Mouse (Mus musculus) CH12.LX (cell line): Measurements from ENCODE around the gene Slc5a11. TPM values are rescaled to one million over a fixed set of nuclear protein-coding genes. Genes with fewer than 3 reads are reported as not detected.

Source experiments
- DNase-seq: peaks from one replicate; pipeline ENCODE4 v3.0.0-alpha.2; 2013; ENCODE audit errors: extremely low read depth
- H3K27ac ChIP-seq: 2 replicates; pipeline ENCODE4 v1.5.1; 2012; ENCODE audit warnings: low read depth, mild to moderate bottlenecking, control low read depth, moderate library complexity; ENCODE audit not compliant: insufficient read depth
- H3K27me3 ChIP-seq: replicated peaks from 2 replicates; pipeline ENCODE3; 2012; ENCODE audit warnings: inconsistent platforms
- H3K36me3 ChIP-seq, 2 experiments: replicated peaks in 1 of 2; 2 replicates each; pipeline versions ENCODE3 to v1.6.1; 2012; ENCODE audit warnings: inconsistent platforms in 1 of 2, low read length in 1 of 2, mild to moderate bottlenecking in 1 of 2, mixed read lengths in 1 of 2, moderate library complexity in 1 of 2; ENCODE audit not compliant: control insufficient read depth in 1 of 2, insufficient read depth in 1 of 2
- H3K4me1 ChIP-seq, 2 experiments: 2 replicates each; pipeline ENCODE4 v1.6.1; 2012; ENCODE audit warnings: inconsistent platforms in 1 of 2, moderate library complexity in 1 of 2; ENCODE audit not compliant: insufficient read depth in 2 of 2, control insufficient read depth in 1 of 2
- H3K4me2 ChIP-seq: 2 replicates; pipeline ENCODE4 v1.6.1; 2012; ENCODE audit warnings: low read depth, mild to moderate bottlenecking, control low read depth; ENCODE audit not compliant: poor library complexity, insufficient read depth, severe bottlenecking
- H3K4me3 ChIP-seq, 3 experiments: fragments of 150-350 bp in 1 of 3; sonication (generic) in 1 of 3; replicated peaks in 1 of 3; 2 replicates each; pipeline versions ENCODE3 to v1.5.1; 2011 to 2012; ENCODE audit warnings: low read depth in 2 of 3, low read length in 2 of 3, mild to moderate bottlenecking in 2 of 3, moderate library complexity in 2 of 3, control low read depth in 1 of 3, improper control_type of control experiment in 1 of 3, inconsistent platforms in 1 of 3, mixed read lengths in 1 of 3; ENCODE audit not compliant: poor library complexity in 1 of 3
- H3K79me2 ChIP-seq: replicated peaks from 2 replicates; pipeline ENCODE4 v1.6.1; 2012; ENCODE audit warnings: mild to moderate bottlenecking, moderate library complexity; ENCODE audit not compliant: control insufficient read depth, poor library complexity, insufficient read depth, severe bottlenecking; ENCODE audit errors: extremely low read depth
- H3K9ac ChIP-seq: 2 replicates; pipeline ENCODE4 v1.6.1; 2012; ENCODE audit warnings: low read depth, mild to moderate bottlenecking, control low read depth, moderate library complexity; ENCODE audit not compliant: insufficient read depth
- H3K9me3 ChIP-seq: replicated peaks from 2 replicates; pipeline ENCODE3; 2012; ENCODE audit warnings: low read length, inconsistent platforms, mixed read lengths
- BHLHE40 ChIP-seq: IDR thresholded peaks from 2 replicates; pipeline ENCODE4 v1.6.1; 2011; ENCODE audit warnings: mild to moderate bottlenecking, low read depth, low read length, improper control_type of control experiment
- CHD1 ChIP-seq: IDR thresholded peaks from 2 replicates; pipeline ENCODE4 v1.6.1; 2012; ENCODE audit warnings: low read depth, low read length, improper control_type of control experiment, inconsistent platforms
- CHD2 ChIP-seq: IDR thresholded peaks from 2 replicates; pipeline ENCODE4 v1.6.1; 2011; ENCODE audit warnings: low read length, improper control_type of control experiment
- CTCF ChIP-seq, 2 experiments: IDR thresholded peaks in 1 of 2; conservative IDR thresholded peaks in 1 of 2; 2 replicates each; pipeline ENCODE4 v1.5.1; 2011 to 2012; ENCODE audit warnings: low read depth in 2 of 2, low read length in 2 of 2, improper control_type of control experiment in 1 of 2, inconsistent platforms in 1 of 2, mild to moderate bottlenecking in 1 of 2, moderate library complexity in 1 of 2
- ETS1 ChIP-seq: conservative IDR thresholded peaks from 2 replicates; pipeline ENCODE4 v1.6.1; 2012; ENCODE audit warnings: low read depth, mild to moderate bottlenecking, inconsistent platforms, low read length, improper control_type of control experiment, moderate library complexity
- GABPA ChIP-seq: IDR thresholded peaks from 2 replicates; pipeline ENCODE4 v1.6.1; 2012; ENCODE audit warnings: low read depth, low read length, improper control_type of control experiment, inconsistent platforms; ENCODE audit not compliant: insufficient replicate concordance
- JUN ChIP-seq: IDR thresholded peaks from 2 replicates; pipeline ENCODE4 v1.6.1; 2011; ENCODE audit warnings: low read depth, mild to moderate bottlenecking, low read length, improper control_type of control experiment, moderate library complexity; ENCODE audit not compliant: insufficient read depth
- JUND ChIP-seq: conservative IDR thresholded peaks from 2 replicates; pipeline ENCODE4 v1.6.1; 2011; ENCODE audit warnings: low read depth, low read length, improper control_type of control experiment
- MAFK ChIP-seq: IDR thresholded peaks from 2 replicates; pipeline ENCODE4 v1.6.1; 2011; ENCODE audit warnings: low read length, improper control_type of control experiment; ENCODE audit not compliant: insufficient replicate concordance
- MXI1 ChIP-seq: IDR thresholded peaks from 2 replicates; pipeline ENCODE4 v1.6.1; 2011; ENCODE audit warnings: mild to moderate bottlenecking, low read depth, low read length, improper control_type of control experiment
- MYC ChIP-seq: IDR thresholded peaks from 2 replicates; pipeline ENCODE4 v1.6.1; 2011; ENCODE audit warnings: low read depth, mild to moderate bottlenecking, improper control_type of control experiment, low read length
- NELFE ChIP-seq: IDR thresholded peaks from 2 replicates; pipeline ENCODE4 v1.6.1; 2011; ENCODE audit warnings: low read depth, low read length, improper control_type of control experiment
- NRF1 ChIP-seq: IDR thresholded peaks from 2 replicates; pipeline ENCODE4 v1.6.1; 2014; ENCODE audit warnings: low read depth, mild to moderate bottlenecking, inconsistent platforms, low read length, improper control_type of control experiment, moderate library complexity
- PAX5 ChIP-seq: IDR thresholded peaks from 2 replicates; pipeline ENCODE4 v1.6.1; 2012; ENCODE audit warnings: low read length, inconsistent platforms, mixed read lengths
- POLR2A ChIP-seq: IDR thresholded peaks from 2 replicates; pipeline ENCODE4 v1.6.1; 2011; ENCODE audit warnings: low read depth, mild to moderate bottlenecking, improper control_type of control experiment, low read length
- RAD21 ChIP-seq: IDR thresholded peaks from 2 replicates; pipeline ENCODE4 v1.6.1; 2011; ENCODE audit warnings: low read depth, mild to moderate bottlenecking, low read length, improper control_type of control experiment, moderate library complexity
- SIN3A ChIP-seq: IDR thresholded peaks from 2 replicates; pipeline ENCODE4 v1.6.1; 2012; ENCODE audit warnings: low read length, improper control_type of control experiment, inconsistent platforms
- SMC3 ChIP-seq: IDR thresholded peaks from 2 replicates; pipeline ENCODE4 v1.6.1; 2011; ENCODE audit warnings: low read depth, low read length, improper control_type of control experiment
- USF1 ChIP-seq: IDR thresholded peaks from 2 replicates; pipeline ENCODE4 v1.6.1; 2014; ENCODE audit warnings: low read depth, mild to moderate bottlenecking, inconsistent platforms, low read length, improper control_type of control experiment
- ZC3H11A ChIP-seq: IDR thresholded peaks from 2 replicates; pipeline ENCODE4 v1.6.1; 2012; ENCODE audit warnings: low read depth, mild to moderate bottlenecking, inconsistent platforms, low read length, improper control_type of control experiment
- ZKSCAN1 ChIP-seq: IDR thresholded peaks from 2 replicates; pipeline ENCODE4 v1.6.1; 2012; ENCODE audit warnings: low read depth, inconsistent platforms, low read length, improper control_type of control experiment, borderline replicate concordance
- dilution Hi-C: fragments of 300-500 bp; cut with MboI; formaldehyde crosslinking; loops from 2 replicates; pipeline ENCODE4 v1.14.3; 2020; ENCODE audit warnings: low sequenced_read_pairs; ENCODE audit not compliant: extremely low pct_unique_long_range_greater_than_20kb, extremely low pct_ligation_motif_present
- in situ Hi-C: fragments of 300-500 bp; cut with MboI; formaldehyde crosslinking; loops from 3 replicates; pipeline ENCODE4 v1.14.3; 2019; ENCODE audit warnings: low sequenced_read_pairs, low pct_ligation_motif_present, low pct_unique_long_range_greater_than_20kb, mixed read lengths
- polyA plus RNA-seq: library from polyadenylated mRNA; unstranded; fragments of >175 nt; gene quantifications from 2 replicates; pipeline ENCODE4 v1.2.1, GENCODE M21; 2012; ENCODE audit warnings: low read depth; ENCODE audit not compliant: insufficient read length
- total RNA-seq, 2 experiments: library from RNA; depleted of rRNA; stranded (reverse); fragments of 300-350 nt in 1 of 2; fragments of >200 nt in 1 of 2; gene quantifications; 2 replicates each; pipeline ENCODE4 v1.2.3; 2012 to 2014

The Slc5a11 gene
- total RNA-seq (2012; rRNA removed) (0.21 and 1.2 TPM in 2 replicates), total RNA-seq (2014; rRNA removed) (0.38 and 0.43 TPM in 2 replicates), polyA plus RNA-seq (0.80 and 1.3 TPM in 2 replicates)

- no peaks in the 10 kb centered on the region for H3K9me3 ChIP-seq
- dilution Hi-C loops, result no loop called here
- no peak within 1 kb of the TSS for H3K4me3 ChIP-seq
- H3K79me2 ChIP-seq, result no peaks in the 10 kb centered on the region
- no peaks in the 10 kb centered on the region for H3K36me3 ChIP-seq
- H3K9ac ChIP-seq, result no peak within 1 kb of the TSS
- DNase-seq, result no peak
- no peak for TF ChIP-seq MXI1
- TF ChIP-seq CHD1, result no peak
- no peak for TF ChIP-seq SIN3A
- no peak for TF ChIP-seq JUND
- no peak for TF ChIP-seq ZC3H11A
- TF ChIP-seq RAD21, result no peak
- TF ChIP-seq GABPA, result no peak
- TF ChIP-seq NRF1, result no peak
- TF ChIP-seq BHLHE40, result no peak
- TF ChIP-seq NELFE, result no peak
- no peak for TF ChIP-seq JUN
- TF ChIP-seq CTCF (conservative IDR thresholded peaks at IDR 0.05 in 1 of 2, IDR thresholded peaks at IDR 0.05 in 1 of 2; ENCODE audit: low read depth in 2 of 2, low read length in 2 of 2), result no peak
- TF ChIP-seq POLR2A, result no peak
- no peak for TF ChIP-seq MAFK
- no peak within 1 kb of the TSS for H3K4me2 ChIP-seq
- peaks cover 21% of the 10 kb centered on the region for H3K27me3 ChIP-seq
- no peak within 1 kb of the TSS for H3K27ac ChIP-seq
- in situ Hi-C loops, result no loop called here
- H3K4me1 ChIP-seq, result peaks cover 0 to 7% of the 10 kb centered on the region in 2 experiments; a peak in 2 of 4 replicates
These were observed at the start of gene Slc5a11 for GRCm38 (mm10) chr7:123214365-123215075. Slc5a11 (plus strand) TSS chr7:123214780.

DNA sequence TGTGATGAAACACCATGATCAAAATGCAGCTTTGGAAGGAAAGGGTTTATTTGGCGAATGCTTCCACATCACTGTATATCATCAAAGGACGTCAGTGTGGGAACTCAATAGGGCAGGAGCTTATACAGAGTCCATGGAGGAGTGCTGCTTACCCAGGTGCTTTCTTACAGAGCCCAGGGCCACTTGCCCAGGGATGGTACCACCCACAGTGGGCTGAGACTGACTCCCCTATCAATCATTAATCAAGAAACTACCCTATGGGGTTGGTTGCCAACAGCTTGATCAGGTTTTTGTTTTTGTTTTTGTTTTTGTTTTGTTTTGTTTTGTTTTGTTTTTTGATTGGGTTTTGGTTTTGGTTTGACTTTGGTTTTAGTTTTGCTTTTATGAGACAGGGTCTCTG lies 47.1 kb upstream of the Slc5a11 start:
- no peak for DNase-seq
- Histone ChIP-seq H3K4me3 (no peak overlapping the region), H3K27me3 (no peaks in the 10 kb centered on the region), H3K36me3 (peaks cover 72 to 98% of the 10 kb centered on the region in 2 experiments), H3K4me1 (peaks cover 0 to 23% of the 10 kb centered on the region in 2 experiments; a peak in 2 of 4 replicates), H3K79me2 (peaks cover 2% of the 10 kb centered on the region; the same call in 1 of the 2 replicates), H3K27ac (no peak overlapping the region), H3K9me3 (no peaks in the 10 kb centered on the region), H3K4me2 (no peak overlapping the region), H3K9ac (no peak overlapping the region)
- dilution Hi-C loops, result no loop called here
- no peak for TF ChIP-seq ZC3H11A
- TF ChIP-seq MAFK, result no peak
- TF ChIP-seq SMC3, result no peak
- no peak for TF ChIP-seq PAX5
- TF ChIP-seq CHD2, result no peak
- no peak for TF ChIP-seq CTCF (conservative IDR thresholded peaks at IDR 0.05 in 1 of 2, IDR thresholded peaks at IDR 0.05 in 1 of 2; ENCODE audit: low read depth in 2 of 2, low read length in 2 of 2)
- no peak for TF ChIP-seq NELFE
- TF ChIP-seq MYC, result no peak
- TF ChIP-seq MXI1, result no peak
- no peak for TF ChIP-seq ETS1
- TF ChIP-seq USF1, result no peak
- no peak for TF ChIP-seq ZKSCAN1
- in situ Hi-C loops, result no loop called here
